Mouse (Mus musculus) C2C12 (cell line): ENCODE data around the gene Gm5751.
"Not testable (repeated sequence)": the region's sequence is repeated elsewhere in the genome, so short reads cannot be mapped to it uniquely, and the experiment has no call there.

ENCODE experiments used
- CTCF ChIP-seq: IDR thresholded peaks from one replicate; pipeline ENCODE4 v1.5.1; 2011; ENCODE audit not compliant: control insufficient read depth, insufficient read depth, insufficient read length
- FOSL1 ChIP-seq: IDR thresholded peaks from one replicate; pipeline ENCODE4 v1.8.0; 2011; ENCODE audit warnings: mild to moderate bottlenecking, low read length; ENCODE audit not compliant: poor library complexity, insufficient read depth, severe bottlenecking
- MAX ChIP-seq: IDR thresholded peaks from one replicate; pipeline ENCODE4 v1.6.1; 2011; ENCODE audit warnings: mild to moderate bottlenecking, control low read depth
- MYOD1 ChIP-seq: IDR thresholded peaks from one replicate; pipeline ENCODE4 v1.6.1; 2011; ENCODE audit warnings: low read depth; ENCODE audit not compliant: control insufficient read depth, insufficient read length
- MYOG ChIP-seq: IDR thresholded peaks from one replicate; pipeline ENCODE4 v1.6.1; 2011; ENCODE audit not compliant: control insufficient read depth, insufficient read length; ENCODE audit errors: extremely low read depth
- USF1 ChIP-seq: IDR thresholded peaks from one replicate; pipeline ENCODE4 v1.6.1; 2011; ENCODE audit warnings: low read depth, mild to moderate bottlenecking, control low read depth, moderate library complexity

GRCm38 (mm10) chrX:8864331-8864730 lies 9.7 kb upstream of the Gm5751 start:
- TF ChIP-seq CTCF, MYOG, USF1, MYOD1, MAX, FOSL1: not testable (repeated sequence)
